Mouse (Mus musculus) adrenal gland, postnatal 4 days (tissue): Measurements from ENCODE around the gene Cdk9. TPM values are rescaled to one million over a fixed set of nuclear protein-coding genes. Genes with fewer than 3 reads are reported as not detected.

Source experiments
- DNase-seq, 2 experiments: peaks; one replicate each; pipeline ENCODE4 v3.0.0; 2021 to 2022; ENCODE audit warnings: low spot score in 2 of 2, mixed read lengths in 2 of 2
- total RNA-seq, 2 experiments: library from RNA; stranded (reverse); gene quantifications; 2 replicates each; pipeline ENCODE4 v1.2.3; 2021

The Cdk9 gene
- total RNA-seq, 2 experiments from 2014 or later = 102 to 105 TPM

GRCm38 (mm10) chr2:32709521-32710137 is 3.2 kb downstream of the Cdk9 start:
- DNase-seq = no peak

- DNase-seq = no peak
Observed at GRCm38 (mm10) chr2:32708643-32709042, 4.2 kb downstream of the Cdk9 start.

- DNase-seq = no peak
Observed at GRCm38 (mm10) chr2:32706971-32707370, 5.9 kb downstream of the Cdk9 start.

- no peak for DNase-seq
Observed at GRCm38 (mm10) chr2:32705018-32705417, 7.9 kb downstream of the Cdk9 start.

GRCm38 (mm10) chr2:32704021-32704421 is 8.9 kb downstream of the Cdk9 start, which contains the start of gene Fpgs:
Gene Fpgs, minus strand, starts transcription at chr2:32704145.
- DNase-seq = no peak

- no peak for DNase-seq
Observed at GRCm38 (mm10) chr2:32703046-32703445, 9.8 kb downstream of the Cdk9 start.

- DNase-seq = no peak
Observed at GRCm38 (mm10) chr2:32700966-32701743, 11.7 kb downstream of the Cdk9 start.

- DNase-seq = no peak
Observed at GRCm38 (mm10) chr2:32699680-32700079, 13.2 kb downstream of the Cdk9 start.

GRCm38 (mm10) chr2:32694691-32695090 is 18.2 kb downstream of the Cdk9 start:
- DNase-seq = no peak

- DNase-seq = peak; percentile 80 to 93
Observed at GRCm38 (mm10) chr2:32693823-32694411, 19.0 kb downstream of the Cdk9 start.

GRCm38 (mm10) chr2:32693282-32693681 is 19.6 kb downstream of the Cdk9 start:
- DNase-seq = no peak

- DNase-seq = no peak
Observed at GRCm38 (mm10) chr2:32692496-32692895, 20.4 kb downstream of the Cdk9 start.

- no peak for DNase-seq
Observed at GRCm38 (mm10) chr2:32691041-32691440, 21.8 kb downstream of the Cdk9 start.

GRCm38 (mm10) chr2:32689420-32689819 is 23.5 kb downstream of the Cdk9 start:
- peak; percentile 72 to 87 for DNase-seq

GRCm38 (mm10) chr2:32687562-32687961 is 25.3 kb downstream of the Cdk9 start:
- no peak for DNase-seq

- no peak for DNase-seq
Observed at GRCm38 (mm10) chr2:32686640-32687039, 26.2 kb downstream of the Cdk9 start.

GRCm38 (mm10) chr2:32685807-32686206 is 27.1 kb downstream of the Cdk9 start:
- DNase-seq = no peak

GRCm38 (mm10) chr2:32684681-32685428 is 28.0 kb downstream of the Cdk9 start:
- DNase-seq = no peak

GRCm38 (mm10) chr2:32683701-32684100 is 29.2 kb downstream of the Cdk9 start:
- no peak for DNase-seq

GRCm38 (mm10) chr2:32682721-32683417 is 30.0 kb downstream of the Cdk9 start:
- DNase-seq = no peak

- no peak for DNase-seq
Observed at GRCm38 (mm10) chr2:32681754-32682153, 31.1 kb downstream of the Cdk9 start.
